Mouse (Mus musculus): ENCODE measurements at regions not wholly inside any gene's neighbourhood (a gene's known extent, or its start where the extent isn't known, plus 50 kb on each side); places are given as distances from the start of the nearest gene placed in this dataset.
"Not testable (repeated sequence)": the region's sequence is repeated elsewhere in the genome, so short reads cannot be mapped to it uniquely, and the experiment has no call there.

DNA sequence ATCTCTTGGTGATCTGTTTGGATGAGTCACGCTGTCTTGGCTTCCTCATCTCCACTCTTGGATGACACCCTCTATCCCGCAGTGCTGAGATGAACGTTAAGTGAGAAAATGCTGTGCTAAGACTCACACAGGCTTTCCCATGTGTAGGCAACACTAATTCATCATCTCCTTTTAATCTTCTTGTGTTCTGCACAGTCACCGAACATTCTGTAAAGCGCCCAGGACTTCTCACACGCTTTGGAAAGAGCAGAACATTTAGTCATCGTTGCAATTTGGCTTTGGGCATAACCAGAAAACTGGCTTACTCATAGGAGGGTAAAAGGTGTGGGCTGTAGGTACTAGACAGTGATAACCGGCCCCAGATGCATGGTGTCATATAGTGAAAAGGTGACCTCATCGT, 94.9 kb downstream of the Plppr4 start:
- no peaks in the 10 kb centered on the region for H3K36me3 ChIP-seq
- WGBS: 92% methylated on average over 9 of the region's 9 CpGs
- H3K9me3 ChIP-seq (replicated peaks): no peaks in the 10 kb centered on the region
- H3K4me2 ChIP-seq (replicated peaks): no peak overlapping the region
- H3K27ac ChIP-seq: no peak overlapping the region
- no peak overlapping the region for H3K9ac ChIP-seq
- H3K4me1 ChIP-seq: no peaks in the 10 kb centered on the region
- H3K4me3 ChIP-seq: no peak overlapping the region
- H3K27me3 ChIP-seq: no peaks in the 10 kb centered on the region
- ATAC-seq (ENCODE audit: low FRiP score): no peak

DNA sequence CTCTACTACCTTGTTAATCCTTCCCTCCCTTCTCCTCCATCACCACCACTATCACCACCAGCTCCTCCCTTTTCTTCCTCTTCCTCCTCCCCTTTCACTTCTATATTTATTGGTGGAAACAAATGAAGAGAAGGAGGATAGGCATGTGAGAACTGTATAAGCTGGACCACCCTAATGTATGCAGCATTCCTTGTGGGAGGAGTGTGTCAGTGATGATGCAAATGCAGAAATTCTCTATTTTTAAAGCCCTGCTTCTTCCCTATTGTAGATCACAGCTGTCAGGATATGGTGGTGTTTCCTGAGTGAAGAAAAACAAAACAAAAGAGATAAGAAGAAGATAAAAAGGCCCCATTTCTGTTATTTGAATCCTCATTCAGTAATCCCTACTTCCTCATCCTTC, 112.8 kb downstream of the Plppr4 start:
- Histone ChIP-seq H3K4me3 (no peak overlapping the region), H3K9ac (no peak overlapping the region), H3K4me1 (no peaks in the 10 kb centered on the region), H3K4me2 (replicated peaks) (no peak overlapping the region), H3K27me3 (no peaks in the 10 kb centered on the region), H3K36me3 (no peaks in the 10 kb centered on the region), H3K27ac (no peak overlapping the region), H3K9me3 (replicated peaks) (no peaks in the 10 kb centered on the region)
- ATAC-seq (ENCODE audit: low FRiP score): no peak

DNA sequence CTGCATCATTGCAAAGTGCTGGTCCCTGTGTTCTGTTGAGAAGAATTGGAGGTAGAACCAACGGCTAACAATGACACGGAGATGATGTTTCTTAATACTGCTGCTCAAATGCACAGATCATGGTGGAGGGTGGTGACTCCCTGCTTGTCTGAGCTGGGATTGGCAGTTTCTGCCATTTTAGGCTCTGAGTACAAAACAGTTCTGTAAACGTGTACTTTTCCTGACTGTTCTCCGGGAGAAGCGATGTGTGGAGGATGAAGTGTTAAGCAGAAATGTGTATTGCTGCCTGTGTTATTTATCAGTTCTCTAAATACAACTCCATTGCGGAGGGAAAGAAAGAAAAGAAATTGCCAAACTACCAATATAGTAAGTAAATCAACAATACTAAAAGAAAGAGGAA, 118.9 kb downstream of the Plppr4 start:
- no peak overlapping the region for H3K27ac ChIP-seq
- no peaks in the 10 kb centered on the region for H3K9me3 ChIP-seq (replicated peaks)
- H3K27me3 ChIP-seq: no peaks in the 10 kb centered on the region
- no peak overlapping the region for H3K4me2 ChIP-seq (replicated peaks)
- 93% methylated on average over 6 of the region's 6 CpGs for WGBS
- no peak for ATAC-seq (ENCODE audit: low FRiP score)
- H3K9ac ChIP-seq: no peak overlapping the region
- no peaks in the 10 kb centered on the region for H3K36me3 ChIP-seq
- H3K4me3 ChIP-seq: no peak overlapping the region
- H3K4me1 ChIP-seq: no peaks in the 10 kb centered on the region

DNA sequence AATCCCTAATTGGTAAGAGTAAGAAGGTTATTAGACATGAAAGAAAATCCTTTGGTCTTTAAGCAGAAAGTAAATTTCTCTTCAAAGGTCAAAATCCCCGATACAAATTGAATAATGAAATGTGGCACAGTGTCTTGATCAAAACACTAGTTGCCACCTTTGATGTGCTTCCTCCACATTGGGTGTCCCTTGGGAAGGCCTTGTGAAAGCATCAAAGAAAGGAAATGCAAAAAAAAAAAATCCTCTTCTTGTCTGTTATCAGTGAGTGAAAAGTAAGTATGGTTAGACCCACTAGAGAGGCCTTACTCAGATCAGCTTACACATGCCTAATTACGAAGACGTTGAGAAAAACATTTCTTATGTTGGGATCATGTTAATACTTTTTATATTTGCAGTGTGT, 134.1 kb downstream of the Plppr4 start:
- Histone ChIP-seq H3K27ac (no peak overlapping the region), H3K27me3 (no peaks in the 10 kb centered on the region), H3K4me2 (replicated peaks) (no peak overlapping the region), H3K4me1 (no peaks in the 10 kb centered on the region), H3K4me3 (no peak overlapping the region), H3K9me3 (replicated peaks) (no peaks in the 10 kb centered on the region), H3K36me3 (no peaks in the 10 kb centered on the region), H3K9ac (no peak overlapping the region)
- ATAC-seq (ENCODE audit: low FRiP score): no peak
- 82% methylated on average over 3 of the region's 3 CpGs for WGBS

DNA sequence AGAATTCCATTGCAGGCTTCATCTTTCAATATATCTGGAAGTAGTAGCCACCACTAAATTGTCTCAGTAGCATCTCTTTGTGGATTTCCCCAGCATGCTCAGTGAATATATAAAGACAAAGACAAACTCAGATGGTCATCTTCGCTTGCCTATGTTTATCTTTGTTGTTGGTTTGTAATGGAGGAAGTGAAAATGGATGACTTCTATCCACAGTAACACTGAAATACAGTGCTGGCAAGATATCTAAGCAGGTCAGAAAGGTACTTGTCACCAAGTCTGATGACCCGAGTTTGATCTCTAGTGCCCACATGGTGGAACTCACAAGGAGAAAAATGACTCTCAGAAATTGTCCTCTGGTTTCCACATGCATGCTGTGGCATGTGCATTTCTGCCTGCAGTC, 135.6 kb downstream of the Plppr4 start:
- no peaks in the 10 kb centered on the region for H3K9me3 ChIP-seq (replicated peaks)
- no peak for ATAC-seq (ENCODE audit: low FRiP score)
- no peaks in the 10 kb centered on the region for H3K36me3 ChIP-seq
- H3K4me2 ChIP-seq (replicated peaks): no peak overlapping the region
- 71% methylated on average over 2 of the region's 2 CpGs for WGBS
- no peaks in the 10 kb centered on the region for H3K27me3 ChIP-seq
- H3K27ac ChIP-seq: no peak overlapping the region
- no peak overlapping the region for H3K9ac ChIP-seq
- no peaks in the 10 kb centered on the region for H3K4me1 ChIP-seq
- H3K4me3 ChIP-seq: no peak overlapping the region

DNA sequence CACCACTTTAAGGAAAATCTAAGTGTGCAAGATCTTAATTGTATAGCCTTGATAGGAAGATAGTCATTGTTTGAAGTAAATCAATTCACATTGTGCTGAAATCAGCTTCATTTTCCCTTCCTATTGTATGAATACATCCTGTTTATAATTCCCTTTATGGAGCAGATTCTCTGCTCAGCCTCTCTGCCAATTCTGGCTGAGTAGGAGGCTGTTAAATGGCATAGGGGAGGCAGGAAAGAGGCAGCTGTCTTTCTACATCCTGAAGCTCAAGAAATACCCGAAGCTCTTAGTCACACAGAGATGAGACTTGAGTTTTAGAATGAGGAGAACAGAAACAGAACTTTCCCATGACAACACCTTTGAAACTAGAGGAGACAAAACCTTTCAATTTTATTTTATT, 142.7 kb downstream of the Plppr4 start:
- no peak for ATAC-seq (ENCODE audit: low FRiP score)
- Histone ChIP-seq H3K4me3 (no peak overlapping the region), H3K9me3 (replicated peaks) (no peaks in the 10 kb centered on the region), H3K4me1 (no peaks in the 10 kb centered on the region), H3K36me3 (no peaks in the 10 kb centered on the region), H3K27ac (no peak overlapping the region), H3K9ac (no peak overlapping the region), H3K27me3 (no peaks in the 10 kb centered on the region), H3K4me2 (replicated peaks) (no peak overlapping the region)
- 72% methylated on average over 1 of the region's 1 CpGs for WGBS

DNA sequence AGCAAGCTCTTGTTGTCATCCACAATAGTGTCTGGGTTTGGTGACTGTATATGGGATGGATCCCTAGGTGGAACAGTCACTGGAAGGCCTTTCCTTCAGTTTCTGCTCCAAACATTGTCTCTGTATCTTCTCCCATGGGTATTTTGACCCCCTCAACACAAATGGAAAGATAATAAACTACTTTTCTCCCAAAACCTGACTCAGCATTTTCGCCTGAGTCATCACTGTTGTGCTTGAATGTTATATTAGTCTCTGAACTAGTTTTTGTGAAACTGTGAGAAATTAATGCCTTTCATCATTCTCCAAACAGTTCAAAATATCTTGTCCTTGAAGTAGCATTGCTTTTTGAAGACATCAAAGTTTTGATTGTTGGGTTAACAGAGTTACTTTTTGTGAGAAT, 168.8 kb downstream of the Plppr4 start:
- ATAC-seq (ENCODE audit: low FRiP score): no peak
- H3K9ac ChIP-seq: no peak overlapping the region
- H3K4me2 ChIP-seq (replicated peaks): no peak overlapping the region
- H3K36me3 ChIP-seq: no peaks in the 10 kb centered on the region
- no peaks in the 10 kb centered on the region for H3K9me3 ChIP-seq (replicated peaks)
- 71% methylated on average over 1 of the region's 1 CpGs for WGBS
- H3K27ac ChIP-seq: no peak overlapping the region
- H3K4me3 ChIP-seq: no peak overlapping the region
- no peaks in the 10 kb centered on the region for H3K27me3 ChIP-seq
- H3K4me1 ChIP-seq: no peaks in the 10 kb centered on the region

DNA sequence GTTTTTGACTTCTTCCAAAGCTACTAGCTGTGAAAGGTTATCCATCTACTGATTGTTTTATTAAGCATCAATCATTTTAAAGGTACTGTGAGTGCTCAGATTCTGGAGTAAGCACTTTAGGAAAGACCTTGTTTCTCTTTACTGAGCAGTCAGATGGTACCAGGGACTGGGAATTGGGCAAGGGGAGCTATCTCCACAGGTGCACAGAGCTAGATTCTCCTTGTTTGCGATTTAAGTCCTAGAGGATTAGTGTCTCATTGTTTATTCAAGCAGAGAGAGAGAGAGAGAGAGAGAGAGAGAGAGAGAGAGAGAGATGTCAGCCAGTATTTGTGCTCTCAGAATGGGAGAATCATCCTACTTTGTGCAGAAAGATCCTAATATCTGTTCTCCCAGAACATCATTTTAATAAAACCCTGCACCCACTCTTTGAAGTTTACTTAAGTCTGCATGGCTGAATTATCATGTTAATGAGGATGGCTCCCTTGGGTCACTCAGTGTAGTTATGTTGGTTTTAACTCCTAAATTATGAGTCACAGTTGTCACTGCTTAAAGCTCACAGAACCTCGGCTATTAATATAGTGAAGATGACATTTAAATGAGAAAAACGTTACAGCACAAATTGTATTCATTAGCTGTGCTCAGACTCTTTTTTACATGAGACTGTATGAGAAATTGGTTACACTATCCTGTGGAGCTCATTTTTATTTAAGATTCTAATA, 171.7 kb downstream of the Plppr4 start:
- H3K4me2 ChIP-seq (replicated peaks): no peak overlapping the region
- H3K27ac ChIP-seq: no peak overlapping the region
- H3K9ac ChIP-seq: no peak overlapping the region
- no peak overlapping the region for H3K4me3 ChIP-seq
- no peak for ATAC-seq (ENCODE audit: low FRiP score)
- WGBS: 55% methylated on average over 3 of the region's 3 CpGs
- H3K36me3 ChIP-seq: no peaks in the 10 kb centered on the region
- no peaks in the 10 kb centered on the region for H3K27me3 ChIP-seq
- H3K9me3 ChIP-seq (replicated peaks): no peaks in the 10 kb centered on the region
- no peaks in the 10 kb centered on the region for H3K4me1 ChIP-seq

DNA sequence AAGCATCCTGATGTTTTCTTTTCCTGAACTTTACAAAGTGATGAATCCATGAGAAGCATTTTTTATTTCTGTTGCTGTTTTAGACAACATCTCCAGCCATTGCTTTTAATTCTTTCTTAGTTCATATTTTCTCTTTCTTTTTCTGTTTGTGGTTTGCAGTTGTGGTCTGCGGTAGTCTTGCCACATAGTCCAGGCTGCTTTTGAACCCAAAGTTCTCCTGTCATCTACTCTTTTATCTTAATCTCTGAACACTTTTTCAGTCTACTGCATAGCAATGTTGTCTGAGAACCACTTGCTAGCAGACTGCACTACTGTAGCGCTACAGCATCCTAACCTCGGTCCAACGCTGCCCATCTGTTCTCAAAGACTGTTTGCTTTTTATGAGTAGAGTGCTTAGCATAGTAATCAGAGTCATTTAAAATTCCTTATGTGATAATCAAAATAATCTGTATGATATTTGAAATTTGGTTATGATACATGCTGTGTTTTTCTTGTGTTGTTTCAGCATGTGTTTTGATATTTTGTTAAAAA, 177.0 kb downstream of the Plppr4 start:
- no peak overlapping the region for H3K27ac ChIP-seq
- no peak overlapping the region for H3K4me3 ChIP-seq
- H3K36me3 ChIP-seq: no peaks in the 10 kb centered on the region
- WGBS: 98% methylated on average over 4 of the region's 4 CpGs
- H3K4me1 ChIP-seq: no peaks in the 10 kb centered on the region
- no peak for ATAC-seq (ENCODE audit: low FRiP score)
- H3K4me2 ChIP-seq (replicated peaks): no peak overlapping the region
- no peaks in the 10 kb centered on the region for H3K27me3 ChIP-seq
- H3K9ac ChIP-seq: no peak overlapping the region
- no peaks in the 10 kb centered on the region for H3K9me3 ChIP-seq (replicated peaks)

DNA sequence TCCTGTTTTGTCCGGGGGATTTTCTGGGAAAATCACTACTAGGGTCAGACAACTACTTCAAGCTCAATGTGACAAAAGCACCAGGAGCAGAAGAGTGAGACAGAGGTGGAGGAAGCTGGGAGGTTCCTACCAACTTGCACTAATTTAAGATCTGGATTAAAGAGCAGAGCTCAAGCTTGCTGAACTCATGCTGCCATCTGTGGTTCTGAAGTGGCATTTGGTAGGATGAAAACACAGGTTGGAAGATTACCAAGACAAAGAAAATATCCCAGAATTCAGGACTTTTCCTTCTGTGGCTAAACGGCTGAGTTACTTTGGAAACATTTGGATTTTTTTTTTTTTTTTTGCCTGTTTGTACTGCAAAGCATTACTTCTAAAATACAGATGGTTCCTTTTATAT, 190.9 kb downstream of the Plppr4 start:
- 82% methylated on average over 2 of the region's 2 CpGs for WGBS
- H3K27me3 ChIP-seq: no peaks in the 10 kb centered on the region
- no peak overlapping the region for H3K27ac ChIP-seq
- H3K4me2 ChIP-seq (replicated peaks): no peak overlapping the region
- no peak overlapping the region for H3K4me3 ChIP-seq
- H3K9ac ChIP-seq: no peak overlapping the region
- H3K4me1 ChIP-seq: no peaks in the 10 kb centered on the region
- ATAC-seq (ENCODE audit: low FRiP score): no peak
- no peaks in the 10 kb centered on the region for H3K9me3 ChIP-seq (replicated peaks)
- no peaks in the 10 kb centered on the region for H3K36me3 ChIP-seq

DNA sequence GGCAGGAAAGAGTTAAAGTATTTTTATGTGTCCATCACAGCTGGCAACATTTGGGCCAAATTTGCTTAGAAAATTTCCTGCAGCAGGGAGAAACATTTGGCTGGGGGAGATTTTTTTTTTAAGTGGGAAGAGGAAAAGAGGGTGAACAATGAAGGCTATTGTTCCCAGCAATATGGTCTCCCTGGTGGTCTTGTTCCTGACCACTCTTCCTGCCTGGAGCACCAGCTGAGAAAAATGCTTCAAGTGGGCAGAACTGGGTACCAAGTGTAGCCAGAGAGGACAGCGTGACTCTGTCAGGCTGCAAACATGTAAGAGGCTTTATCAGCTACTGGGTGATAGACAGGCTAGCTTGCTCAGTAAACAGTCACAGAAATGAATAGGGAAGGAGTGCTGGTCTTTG, 194.3 kb upstream of the Palmd start:
- H3K4me1 ChIP-seq: no peaks in the 10 kb centered on the region
- no peaks in the 10 kb centered on the region for H3K9me3 ChIP-seq (replicated peaks)
- ATAC-seq (ENCODE audit: low FRiP score): no peak
- no peak overlapping the region for H3K4me3 ChIP-seq
- no peak overlapping the region for H3K9ac ChIP-seq
- WGBS: 50% methylated on average over 1 of the region's 1 CpGs
- H3K36me3 ChIP-seq: no peaks in the 10 kb centered on the region
- H3K27ac ChIP-seq: no peak overlapping the region
- no peak overlapping the region for H3K4me2 ChIP-seq (replicated peaks)
- H3K27me3 ChIP-seq: no peaks in the 10 kb centered on the region

DNA sequence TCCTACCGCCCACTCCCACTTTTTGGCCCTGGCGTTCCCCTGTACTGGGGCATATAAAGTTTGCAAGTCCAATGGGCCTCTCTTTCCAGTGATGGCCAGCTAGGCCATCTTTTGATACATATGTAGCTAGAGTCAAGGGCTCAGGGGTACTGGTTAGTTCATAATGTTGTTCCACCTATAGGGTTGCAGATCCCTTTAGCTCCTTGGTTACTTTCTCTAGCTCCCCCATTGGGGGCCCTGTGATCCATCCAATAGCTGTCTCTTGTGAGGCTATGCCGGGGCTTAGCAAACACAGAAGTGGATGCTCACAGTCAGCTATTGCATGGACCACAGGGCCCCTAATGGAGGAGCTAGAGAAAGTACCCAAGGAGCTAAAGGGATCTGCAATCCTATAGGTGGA, 191.9 kb upstream of the Palmd start:
- WGBS: 84% methylated on average over 3 of the region's 3 CpGs
- ATAC-seq (ENCODE audit: low FRiP score); H3K4me3 ChIP-seq; H3K4me2 ChIP-seq (replicated peaks); H3K27ac ChIP-seq; H3K36me3 ChIP-seq; H3K4me1 ChIP-seq; H3K27me3 ChIP-seq; H3K9ac ChIP-seq; H3K9me3 ChIP-seq (replicated peaks): not testable (repeated sequence)

DNA sequence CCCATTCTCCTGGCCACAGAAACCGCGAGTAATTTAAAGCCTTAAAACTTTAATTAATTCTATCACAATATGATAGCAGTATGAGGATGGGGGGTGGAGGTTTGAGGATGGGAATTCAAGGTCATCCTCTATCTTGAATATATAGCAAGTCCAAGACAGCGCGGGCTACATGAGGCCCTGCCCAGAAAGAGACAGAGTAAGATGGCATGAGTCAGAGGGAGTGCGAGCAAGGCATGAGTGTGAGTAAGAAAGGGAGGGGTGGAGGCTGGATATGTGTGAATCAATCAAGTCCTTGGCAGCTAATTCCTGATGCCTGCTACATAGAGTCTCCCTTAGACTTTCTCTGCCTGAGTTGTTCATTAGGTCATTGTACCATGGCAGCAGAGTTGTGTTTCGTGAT, 186.5 kb upstream of the Palmd start:
- Histone ChIP-seq H3K9me3 (replicated peaks) (no peaks in the 10 kb centered on the region), H3K27ac (no peak overlapping the region), H3K36me3 (no peaks in the 10 kb centered on the region), H3K9ac (no peak overlapping the region), H3K4me1 (no peaks in the 10 kb centered on the region), H3K4me3 (no peak overlapping the region), H3K27me3 (no peaks in the 10 kb centered on the region), H3K4me2 (replicated peaks) (no peak overlapping the region)
- no peak for ATAC-seq (ENCODE audit: low FRiP score)
- WGBS: 86% methylated on average over 6 of the region's 6 CpGs
